Mouse (Mus musculus): ENCODE measurements around the gene Hnrnpl. TPM values are rescaled to one million over a fixed set of nuclear protein-coding genes. Genes with fewer than 3 reads are reported as not detected.

Gene Hnrnpl
- polyA plus RNA-seq, 1 experiment = 244 TPM

DNA sequence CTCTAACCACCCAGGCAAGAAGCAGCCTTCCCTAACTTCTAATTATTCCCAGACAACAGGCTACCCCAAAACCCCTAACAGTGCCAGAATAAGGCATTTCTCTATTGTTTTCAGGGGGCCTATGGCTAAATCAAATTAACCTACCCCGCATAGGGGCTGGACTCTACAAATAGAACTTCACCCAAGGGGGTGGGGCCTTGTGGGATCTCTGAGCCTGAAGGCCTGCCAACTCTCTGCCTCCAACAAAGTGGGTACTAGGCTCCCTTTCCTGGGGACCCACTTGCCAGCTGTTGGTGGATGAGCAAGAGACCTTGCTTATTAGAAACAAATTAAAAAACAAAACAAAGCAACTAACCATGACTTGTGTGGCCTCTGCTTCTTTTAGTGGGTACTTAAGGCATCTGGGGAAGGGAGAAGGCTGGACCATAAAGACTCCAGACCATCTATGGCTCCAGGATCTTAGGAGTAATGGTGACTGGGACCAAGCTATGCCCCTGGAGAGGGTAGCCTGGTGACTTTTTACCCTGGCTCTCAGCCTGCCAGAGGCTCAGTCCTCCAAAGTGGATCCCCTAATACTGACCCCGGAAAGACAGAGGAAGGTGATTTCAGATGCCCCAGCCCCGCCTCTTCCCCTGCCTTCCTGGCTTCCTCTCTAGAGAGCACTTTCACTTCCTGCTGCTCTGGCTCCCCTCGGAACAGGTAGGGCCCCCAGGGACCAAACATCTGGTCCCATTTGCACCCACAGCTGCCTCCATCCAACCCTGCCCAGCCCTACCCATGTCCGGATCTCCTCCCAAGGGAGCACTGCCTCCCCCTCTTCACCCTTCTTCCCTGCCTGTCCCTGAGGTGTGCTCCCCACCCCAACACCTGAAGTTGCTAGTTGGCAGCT is 19.8 kb upstream of the Hnrnpl start, which contains the start of gene Rinl:
TSS of gene Rinl (plus strand) at position 663 of the 889 bp plus-strand sequence.
- Histone ChIP-seq H3K4me1 (ENCODE audit: control insufficient read depth, insufficient read depth, low read length) (no peaks in the 10 kb centered on the region), H3K4me3 (replicated peaks; ENCODE audit: extremely low read depth, low read depth, low read length) (peak within 1 kb of the TSS; percentile 49)
- no peak for DNase-seq
- 52% methylated on average over 5 of the region's 5 CpGs for WGBS
- TF ChIP-seq POLR2A (IDR thresholded peaks at IDR 0.05; ENCODE audit: borderline replicate concordance, extremely low read depth, low read depth, low read length) (no peak), CTCF (IDR thresholded peaks at IDR 0.05; ENCODE audit: insufficient read depth, low read length) (no peak)

- TF ChIP-seq CTCF (IDR thresholded peaks at IDR 0.05; ENCODE audit: insufficient read depth, low read length) (no peak), POLR2A (IDR thresholded peaks at IDR 0.05; ENCODE audit: borderline replicate concordance, extremely low read depth, low read depth, low read length) (no peak)
- DNase-seq = no peak
- WGBS = 61% methylated on average over 3 of the region's 3 CpGs
- Histone ChIP-seq H3K4me3 (replicated peaks; ENCODE audit: extremely low read depth, low read depth, low read length) (no peak overlapping the region), H3K4me1 (ENCODE audit: control insufficient read depth, insufficient read depth, low read length) (no peaks in the 10 kb centered on the region)
Observed at GRCm38 (mm10) chr7:28789235-28789634, 19.1 kb upstream of the Hnrnpl start.

DNA sequence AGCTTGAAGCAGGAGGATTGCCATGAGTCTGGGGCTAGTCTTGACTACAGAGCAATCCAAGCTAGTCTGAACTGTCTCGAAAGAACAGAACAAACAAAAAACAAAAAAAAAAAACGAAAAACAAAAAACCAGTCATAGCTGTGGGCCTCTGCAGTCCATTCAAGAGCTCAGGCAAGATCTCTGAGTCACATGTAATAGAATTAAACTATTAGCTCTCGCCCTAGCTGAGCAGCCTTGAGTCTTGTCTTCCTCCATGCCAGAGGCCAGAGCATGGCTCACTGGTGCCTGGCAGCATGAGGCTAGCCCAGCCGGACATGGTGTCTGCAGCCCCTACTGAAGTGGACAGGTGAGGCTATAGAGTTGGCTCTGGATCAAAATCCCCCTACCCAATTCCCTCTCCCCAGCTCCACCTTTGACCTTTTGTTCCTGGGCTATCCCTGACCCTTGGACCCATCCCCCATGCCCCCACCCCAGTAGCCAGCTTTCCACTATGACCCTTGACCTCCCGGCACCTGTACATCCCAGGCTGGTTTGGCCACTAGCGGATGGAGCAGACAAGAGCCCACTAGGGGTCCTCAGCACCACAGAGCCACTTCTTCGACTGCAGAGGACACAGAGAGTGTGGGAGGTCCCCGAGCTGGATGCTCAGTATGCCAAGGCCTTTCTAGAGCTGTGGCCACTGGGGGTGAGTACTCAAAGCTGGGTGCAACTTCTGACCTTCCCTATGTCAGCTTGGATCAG is 18.1 kb upstream of the Hnrnpl start:
- no peak overlapping the region for H3K4me3 ChIP-seq (replicated peaks; ENCODE audit: extremely low read depth, low read depth, low read length)
- no peak for TF ChIP-seq CTCF (IDR thresholded peaks at IDR 0.05; ENCODE audit: insufficient read depth, low read length)
- TF ChIP-seq POLR2A (IDR thresholded peaks at IDR 0.05; ENCODE audit: borderline replicate concordance, extremely low read depth, low read depth, low read length) = no peak
- DNase-seq = no peak
- 63% methylated on average over 8 of the region's 8 CpGs for WGBS
- H3K4me1 ChIP-seq (ENCODE audit: control insufficient read depth, insufficient read depth, low read length) = no peaks in the 10 kb centered on the region

DNA sequence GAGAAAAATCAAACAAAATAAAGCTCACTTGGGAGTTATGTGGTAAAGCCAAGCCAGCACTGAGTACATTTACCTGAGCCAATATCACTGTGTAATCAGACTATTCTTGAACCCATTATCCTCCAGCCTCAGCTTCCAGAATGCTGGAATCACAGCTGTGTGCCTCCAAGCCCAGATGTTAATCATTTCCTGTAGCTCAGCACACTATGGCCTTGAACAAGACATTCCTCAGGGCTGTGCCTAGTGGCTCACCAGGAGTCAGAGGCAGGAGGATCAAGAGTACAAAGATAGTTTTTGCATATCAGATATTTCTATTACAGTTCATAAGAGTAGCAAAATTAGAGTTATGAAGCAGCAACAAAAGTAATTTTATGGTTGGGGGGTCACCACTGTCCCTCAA is 16.6 kb upstream of the Hnrnpl start:
- TF ChIP-seq POLR2A (IDR thresholded peaks at IDR 0.05; ENCODE audit: borderline replicate concordance, extremely low read depth, low read depth, low read length) (no peak), CTCF (IDR thresholded peaks at IDR 0.05; ENCODE audit: insufficient read depth, low read length) (no peak)
- Histone ChIP-seq H3K4me3 (replicated peaks; ENCODE audit: extremely low read depth, low read depth, low read length) (no peak overlapping the region), H3K4me1 (ENCODE audit: control insufficient read depth, insufficient read depth, low read length) (peaks cover 4% of the 10 kb centered on the region; the same call in 1 of the 2 replicates)
- no peak for DNase-seq

- no peak overlapping the region for H3K4me3 ChIP-seq (replicated peaks; ENCODE audit: extremely low read depth, low read depth, low read length)
- TF ChIP-seq CTCF (IDR thresholded peaks at IDR 0.05; ENCODE audit: insufficient read depth, low read length) = no peak
- no peak for TF ChIP-seq POLR2A (IDR thresholded peaks at IDR 0.05; ENCODE audit: borderline replicate concordance, extremely low read depth, low read depth, low read length)
- 68% methylated on average over 14 of the region's 14 CpGs for WGBS
Observed at GRCm38 (mm10) chr7:28792391-28793185, 15.8 kb upstream of the Hnrnpl start.

GRCm38 (mm10) chr7:28793834-28794233 is 14.5 kb upstream of the Hnrnpl start:
- DNase-seq = no peak
- Histone ChIP-seq H3K4me3 (replicated peaks; ENCODE audit: extremely low read depth, low read depth, low read length) (no peak overlapping the region), H3K4me1 (ENCODE audit: control insufficient read depth, insufficient read depth, low read length) (peaks cover 7% of the 10 kb centered on the region)
- TF ChIP-seq CTCF (IDR thresholded peaks at IDR 0.05; ENCODE audit: insufficient read depth, low read length) (peak; percentile 19; the same call in 1 of the 2 replicates), POLR2A (IDR thresholded peaks at IDR 0.05; ENCODE audit: borderline replicate concordance, extremely low read depth, low read depth, low read length) (no peak)
- 29% methylated on average over 2 of the region's 2 CpGs for WGBS

More at GRCm38 (mm10) chr7:28792391-28793185, 15.8 kb upstream of the Hnrnpl start:
- H3K4me1 ChIP-seq (ENCODE audit: control insufficient read depth, insufficient read depth, low read length) = peaks cover 7% of the 10 kb centered on the region
- no peak for DNase-seq

- WGBS = 71% methylated on average over 3 of the region's 3 CpGs
- TF ChIP-seq POLR2A (IDR thresholded peaks at IDR 0.05; ENCODE audit: borderline replicate concordance, extremely low read depth, low read depth, low read length) = no peak
- TF ChIP-seq CTCF (IDR thresholded peaks at IDR 0.05; ENCODE audit: insufficient read depth, low read length) = no peak
Observed at GRCm38 (mm10) chr7:28794496-28794895, 13.8 kb upstream of the Hnrnpl start.

GRCm38 (mm10) chr7:28795832-28796231 is 12.5 kb upstream of the Hnrnpl start:
- H3K4me3 ChIP-seq (replicated peaks; ENCODE audit: extremely low read depth, low read depth, low read length) = peak overlapping the region; percentile 54
- no peak for DNase-seq
- no peak for TF ChIP-seq CTCF (IDR thresholded peaks at IDR 0.05; ENCODE audit: insufficient read depth, low read length)
- TF ChIP-seq POLR2A (IDR thresholded peaks at IDR 0.05; ENCODE audit: borderline replicate concordance, extremely low read depth, low read depth, low read length) = peak; percentile 50; the same call in 1 of the 2 replicates

More at GRCm38 (mm10) chr7:28794496-28794895, 13.8 kb upstream of the Hnrnpl start:
- no peak for DNase-seq
- H3K4me3 ChIP-seq (replicated peaks; ENCODE audit: extremely low read depth, low read depth, low read length) = no peak overlapping the region
- H3K4me1 ChIP-seq (ENCODE audit: control insufficient read depth, insufficient read depth, low read length) = peaks cover 7% of the 10 kb centered on the region

DNA sequence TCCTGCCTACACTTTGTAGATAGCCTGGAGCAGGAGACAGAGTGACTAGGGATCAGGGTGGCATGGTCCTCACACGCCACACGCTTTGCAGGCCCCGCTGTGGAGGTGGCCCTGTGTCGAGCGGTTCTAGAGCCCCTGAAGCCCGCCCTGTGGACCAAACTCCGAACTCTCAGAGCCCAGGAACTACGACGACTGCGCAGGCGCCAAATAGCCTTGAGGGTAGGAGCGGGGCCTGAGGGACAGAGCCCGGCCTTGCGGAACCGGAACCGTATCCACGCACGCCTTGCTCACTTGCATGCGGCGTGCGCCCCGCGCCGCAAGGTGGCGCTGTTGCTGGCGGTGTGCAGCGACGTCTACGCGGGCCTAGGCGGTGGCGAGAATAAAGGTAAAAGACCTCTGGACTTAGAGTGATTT is 11.8 kb upstream of the Hnrnpl start:
- peak; percentile 93 for TF ChIP-seq CTCF (IDR thresholded peaks at IDR 0.05; ENCODE audit: insufficient read depth, low read length)
- 0 out of 2 replicates have a peak, but pooled peaks have one; percentile 28 for TF ChIP-seq POLR2A (IDR thresholded peaks at IDR 0.05; ENCODE audit: borderline replicate concordance, extremely low read depth, low read depth, low read length)
- H3K4me1 ChIP-seq (ENCODE audit: control insufficient read depth, insufficient read depth, low read length) = peaks cover 7% of the 10 kb centered on the region
- 9% methylated on average over 32 of the region's 32 CpGs for WGBS
- peak overlapping the region; percentile 54 for H3K4me3 ChIP-seq (replicated peaks; ENCODE audit: extremely low read depth, low read depth, low read length)
- DNase-seq = peak; percentile 85

More at GRCm38 (mm10) chr7:28795832-28796231, 12.5 kb upstream of the Hnrnpl start:
- peaks cover 7% of the 10 kb centered on the region for H3K4me1 ChIP-seq (ENCODE audit: control insufficient read depth, insufficient read depth, low read length)
- WGBS = 39% methylated on average over 15 of the region's 15 CpGs
